Mouse (Mus musculus) midbrain, embryonic 16.5 days (tissue): ENCODE results near the gene Lhfp. TPM values are rescaled to one million over a fixed set of nuclear protein-coding genes. Genes with fewer than 3 reads are reported as not detected.
A peak's percentile ranks its signal among the peaks of the same experiment; 100 is the strongest.

ENCODE experiments used
- ATAC-seq: fragments of 200-750 bp; cut with Nextera tagmentation; 2 replicates; pipeline ENCODE4 v1.8.0; 2017; ENCODE audit warnings: moderate TSS enrichment
- H3K27ac ChIP-seq: fragments of 300-500 bp; sonication (generic); 2 replicates; pipeline ENCODE4 v1.5.1; 2014; ENCODE audit warnings: mild to moderate bottlenecking, low read length, mixed read lengths
- H3K27me3 ChIP-seq: fragments of 300-500 bp; sonication (generic); 2 replicates; pipeline ENCODE4 v1.6.1; 2014; ENCODE audit warnings: low read depth, low read length, mixed read lengths; ENCODE audit not compliant: control insufficient read depth, insufficient read depth
- H3K36me3 ChIP-seq: fragments of 300-500 bp; sonication (generic); 2 replicates; pipeline ENCODE4 v1.6.1; 2014; ENCODE audit warnings: mild to moderate bottlenecking, low read length, moderate library complexity, mixed read lengths; ENCODE audit not compliant: control insufficient read depth, insufficient read depth
- H3K4me1 ChIP-seq: fragments of 300-500 bp; sonication (generic); 2 replicates; pipeline ENCODE4 v1.6.1; 2014; ENCODE audit warnings: mild to moderate bottlenecking, low read length, mixed read lengths; ENCODE audit not compliant: control insufficient read depth, insufficient read depth
- H3K4me2 ChIP-seq: fragments of 300-500 bp; sonication (generic); 2 replicates; pipeline ENCODE4 v1.6.1; 2014; ENCODE audit warnings: mild to moderate bottlenecking, low read length, mixed read lengths
- H3K4me3 ChIP-seq: fragments of 300-500 bp; sonication (generic); 2 replicates; pipeline ENCODE4 v1.5.1; 2014; ENCODE audit warnings: low read depth, mild to moderate bottlenecking, low read length, moderate library complexity, mixed read lengths
- H3K9ac ChIP-seq: fragments of 300-500 bp; sonication (generic); 2 replicates; pipeline ENCODE4 v1.6.1; 2014; ENCODE audit warnings: low read depth, low read length, mixed read lengths
- H3K9me3 ChIP-seq: fragments of 300-500 bp; sonication (generic); replicated peaks from 2 replicates; pipeline ENCODE4 v1.6.1; 2014; ENCODE audit warnings: mild to moderate bottlenecking, low read length, mixed read lengths; ENCODE audit not compliant: control insufficient read depth, poor library complexity, severe bottlenecking
- WGBS: fragments of 180-500 bp; shearing (Covaris S2); extraction: QIAGEN DNeasy Blood & Tissue Kit; methylation state at CpG from one replicate; pipeline ENCODE4 v1.1.7; 2014; 5-methylcytosine and 5-hydroxymethylcytosine counted together
- polyA plus RNA-seq: library from polyadenylated mRNA; unstranded; fragments of >200 nt; fragmentation: Nextera tagmentation; extraction: Ambion mirVana; gene quantifications from 2 replicates; pipeline ENCODE4 v1.2.1, GENCODE M21; 2015

Lhfp gene
- polyA plus RNA-seq, 1 experiment from 2014 or later = 64.1 TPM

GRCm38 (mm10) chr3:53004406-53005114 lies 36.8 kb upstream of the Lhfp start:
- 81% methylated on average over 2 of the region's 2 CpGs for WGBS
- H3K4me3 ChIP-seq = no peak overlapping the region
- H3K27ac ChIP-seq = no peak overlapping the region
- H3K27me3 ChIP-seq = no peaks in the 10 kb centered on the region
- H3K9me3 ChIP-seq = no peaks in the 10 kb centered on the region
- peaks cover 37% of the 10 kb centered on the region for H3K36me3 ChIP-seq
- H3K9ac ChIP-seq = no peak overlapping the region
- no peaks in the 10 kb centered on the region for H3K4me1 ChIP-seq
- H3K4me2 ChIP-seq = no peak overlapping the region
- ATAC-seq = peak; percentile 64

- Histone ChIP-seq H3K27me3 (no peaks in the 10 kb centered on the region), H3K36me3 (peaks cover 29% of the 10 kb centered on the region), H3K4me3 (no peak overlapping the region), H3K27ac (no peak overlapping the region), H3K9ac (no peak overlapping the region), H3K4me1 (no peaks in the 10 kb centered on the region), H3K4me2 (no peak overlapping the region), H3K9me3 (no peaks in the 10 kb centered on the region)
- ATAC-seq = no peak
- 97% methylated on average over 8 of the region's 8 CpGs for WGBS
These were observed 33.9 kb upstream of the Lhfp start for GRCm38 (mm10) chr3:53007411-53007810.

GRCm38 (mm10) chr3:53016436-53017340 lies 24.6 kb upstream of the Lhfp start, which contains the start of gene Cog6:
Gene Cog6 (minus strand): TSS chr3:53017237.
- Histone ChIP-seq H3K27ac (peak within 1 kb of the TSS; percentile 81), H3K4me2 (peak within 1 kb of the TSS; percentile 72), H3K4me3 (peak within 1 kb of the TSS; percentile 89), H3K4me1 (peaks cover 7% of the 10 kb centered on the region), H3K36me3 (peaks cover 9% of the 10 kb centered on the region; the same call in 1 of the 2 replicates), H3K9ac (peak within 1 kb of the TSS; percentile 86), H3K9me3 (no peaks in the 10 kb centered on the region), H3K27me3 (no peaks in the 10 kb centered on the region; the same call in 1 of the 2 replicates)
- WGBS = 4% methylated on average over 53 of the region's 53 CpGs
- ATAC-seq = peak; percentile 91

GRCm38 (mm10) chr3:53027333-53027732 lies 14.0 kb upstream of the Lhfp start:
- no peaks in the 10 kb centered on the region for H3K27me3 ChIP-seq
- no peak overlapping the region for H3K4me2 ChIP-seq
- ATAC-seq = no peak
- no peak overlapping the region for H3K9ac ChIP-seq
- H3K4me3 ChIP-seq = no peak overlapping the region
- H3K27ac ChIP-seq = no peak overlapping the region
- H3K36me3 ChIP-seq = no peaks in the 10 kb centered on the region
- no peaks in the 10 kb centered on the region for H3K9me3 ChIP-seq
- WGBS = 83% methylated on average over 4 of the region's 4 CpGs
- H3K4me1 ChIP-seq = no peaks in the 10 kb centered on the region

GRCm38 (mm10) chr3:53029046-53029445 lies 12.3 kb upstream of the Lhfp start:
- Histone ChIP-seq H3K27me3 (no peaks in the 10 kb centered on the region), H3K4me1 (no peaks in the 10 kb centered on the region), H3K4me2 (no peak overlapping the region), H3K27ac (no peak overlapping the region), H3K9ac (no peak overlapping the region), H3K9me3 (no peaks in the 10 kb centered on the region), H3K4me3 (no peak overlapping the region), H3K36me3 (no peaks in the 10 kb centered on the region)
- WGBS = 24% methylated on average over 7 of the region's 7 CpGs
- ATAC-seq = no peak

GRCm38 (mm10) chr3:53031586-53031985 lies 9.7 kb upstream of the Lhfp start:
- 41% methylated on average over 6 of the region's 6 CpGs for WGBS
- H3K9ac ChIP-seq = no peak overlapping the region
- H3K9me3 ChIP-seq = no peaks in the 10 kb centered on the region
- no peak overlapping the region for H3K4me3 ChIP-seq
- no peaks in the 10 kb centered on the region for H3K4me1 ChIP-seq
- no peak overlapping the region for H3K27ac ChIP-seq
- no peak overlapping the region for H3K4me2 ChIP-seq
- no peak for ATAC-seq
- no peaks in the 10 kb centered on the region for H3K27me3 ChIP-seq
- no peaks in the 10 kb centered on the region for H3K36me3 ChIP-seq

GRCm38 (mm10) chr3:53032432-53032831 lies 8.9 kb upstream of the Lhfp start:
- Histone ChIP-seq H3K4me2 (no peak overlapping the region), H3K4me1 (no peaks in the 10 kb centered on the region), H3K4me3 (no peak overlapping the region), H3K9me3 (no peaks in the 10 kb centered on the region), H3K27me3 (no peaks in the 10 kb centered on the region), H3K27ac (no peak overlapping the region), H3K9ac (no peak overlapping the region), H3K36me3 (no peaks in the 10 kb centered on the region)
- whole genome bisulfite sequencing = 79% methylated on average over 5 of the region's 5 CpGs
- no peak for ATAC-seq

- no peaks in the 10 kb centered on the region for H3K36me3 ChIP-seq
- H3K9me3 ChIP-seq = no peaks in the 10 kb centered on the region
- no peak overlapping the region for H3K4me3 ChIP-seq
- ATAC-seq = no peak
- H3K9ac ChIP-seq = no peak overlapping the region
- H3K4me1 ChIP-seq = no peaks in the 10 kb centered on the region
- H3K4me2 ChIP-seq = no peak overlapping the region
- no peak overlapping the region for H3K27ac ChIP-seq
- H3K27me3 ChIP-seq = no peaks in the 10 kb centered on the region
- 21% methylated on average over 3 of the region's 3 CpGs for WGBS
These were observed 7.9 kb upstream of the Lhfp start for GRCm38 (mm10) chr3:53033448-53033847.

- 86% methylated on average over 5 of the region's 5 CpGs for WGBS
- no peak overlapping the region for H3K9ac ChIP-seq
- H3K4me1 ChIP-seq = 0 out of 2 replicates have a peak, but pooled peaks cover 4% of the 10 kb centered on the region
- no peaks in the 10 kb centered on the region for H3K36me3 ChIP-seq
- no peak overlapping the region for H3K4me2 ChIP-seq
- ATAC-seq = no peak
- no peak overlapping the region for H3K27ac ChIP-seq
- no peaks in the 10 kb centered on the region for H3K9me3 ChIP-seq
- H3K27me3 ChIP-seq = peaks cover 3% of the 10 kb centered on the region; the same call in 1 of the 2 replicates
- no peak overlapping the region for H3K4me3 ChIP-seq
These were observed 5.3 kb upstream of the Lhfp start for GRCm38 (mm10) chr3:53036076-53036475.
